Mouse (Mus musculus) lung, adult 2 months (tissue): ENCODE measurements around the gene Sstr2. TPM values are rescaled to one million over a fixed set of nuclear protein-coding genes. Genes with fewer than 3 reads are reported as not detected.

Source experiments
- DNase-seq: peaks from one replicate; pipeline ENCODE4 v3.0.0; 2022
- H3K4me1 ChIP-seq: fragments of 200-500 bp; 2 replicates; pipeline ENCODE4 v1.6.1; 2011; ENCODE audit warnings: low read length; ENCODE audit not compliant: control insufficient read depth, insufficient read depth
- H3K4me3 ChIP-seq: fragments of 200-500 bp; replicated peaks from 2 replicates; pipeline ENCODE3; 2011; ENCODE audit warnings: low read depth, mild to moderate bottlenecking, control low read depth, low read length; ENCODE audit errors: extremely low read depth
- CTCF ChIP-seq: fragments of 200-500 bp; IDR thresholded peaks from 2 replicates; pipeline ENCODE4 v1.5.1; 2011; ENCODE audit warnings: mild to moderate bottlenecking, low read length, control low read depth; ENCODE audit not compliant: insufficient read depth
- POLR2A ChIP-seq: fragments of 200-500 bp; IDR thresholded peaks from 2 replicates; pipeline ENCODE4 v1.6.1; 2011; ENCODE audit warnings: low read depth, mild to moderate bottlenecking, control low read depth, low read length, borderline replicate concordance; ENCODE audit errors: extremely low read depth
- WGBS: fragments of 180-500 bp; shearing (Covaris S2); methylation state at CpG from one replicate; pipeline ENCODE4 v1.1.7; 2018; 5-methylcytosine and 5-hydroxymethylcytosine counted together
- polyA plus RNA-seq: library from polyadenylated mRNA; depleted of rRNA; stranded (reverse); fragments of >200 nt; gene quantifications from 2 replicates; pipeline ENCODE4 v1.2.3, GENCODE M21; 2012

Sstr2 gene
- polyA plus RNA-seq, 1 experiment, result 4.0 TPM

DNA sequence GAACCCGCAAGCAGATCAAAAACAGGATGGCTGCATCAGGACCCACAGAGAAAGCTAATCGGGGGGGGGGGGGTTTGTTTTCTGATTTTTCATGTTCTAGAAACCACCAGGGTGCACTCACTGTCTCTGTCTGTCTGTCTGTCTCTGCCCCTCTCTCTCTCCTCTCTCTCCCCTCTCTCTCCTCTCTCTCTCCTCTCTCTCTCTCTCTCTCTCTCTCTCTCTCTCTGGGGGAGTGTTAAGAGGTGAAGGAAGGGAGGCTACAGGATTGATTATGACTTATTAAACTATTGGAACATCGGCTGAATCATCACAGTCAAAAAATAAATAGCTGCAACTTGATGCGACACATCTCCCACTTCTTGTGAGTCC is 855 bp upstream of the Sstr2 start:
- WGBS, result 28% methylated on average over 4 of the region's 4 CpGs
- no peak overlapping the region for H3K4me3 ChIP-seq
- no peak for TF ChIP-seq POLR2A
- no peak for TF ChIP-seq CTCF
- DNase-seq, result no peak
- peaks cover 11% of the 10 kb centered on the region for H3K4me1 ChIP-seq

DNA sequence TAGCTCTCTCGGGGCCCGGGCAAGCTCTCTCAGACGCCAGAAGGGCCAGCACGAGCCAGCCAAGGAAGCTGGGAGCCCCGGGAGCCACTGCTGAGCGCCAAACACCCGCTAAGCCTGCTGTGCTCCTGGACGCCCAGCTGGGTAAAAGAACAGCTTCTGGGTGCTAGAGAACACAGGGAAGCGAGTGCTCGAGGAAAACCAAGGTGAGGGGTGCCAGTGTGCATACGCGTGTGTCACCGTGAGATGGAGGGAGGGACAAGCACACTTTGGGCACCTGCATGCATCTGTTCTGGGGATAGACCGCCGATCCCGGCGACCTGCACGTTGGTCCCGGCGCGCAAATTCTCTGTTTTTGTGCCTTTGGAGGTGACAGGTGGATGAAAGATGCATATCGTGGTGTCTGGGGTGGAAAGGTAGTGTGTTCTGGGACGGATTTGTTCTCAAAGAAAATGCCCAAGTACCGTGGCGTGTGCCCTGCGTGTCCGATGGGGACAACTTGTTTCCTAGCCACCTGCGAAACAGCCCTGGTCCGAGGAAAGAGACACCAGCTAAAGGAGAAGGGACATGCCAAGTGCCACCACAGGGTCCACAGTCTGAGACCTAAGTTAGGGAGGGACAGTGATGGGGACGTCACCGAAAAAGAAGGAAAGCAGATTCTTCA is 408 bp downstream of the Sstr2 start:
- peak overlapping the region; percentile 49 for H3K4me3 ChIP-seq
- H3K4me1 ChIP-seq, result peaks cover 11% of the 10 kb centered on the region
- no peak for DNase-seq
- 3% methylated on average over 31 of the region's 31 CpGs for WGBS
- TF ChIP-seq CTCF (no peak), POLR2A (no peak)

DNA sequence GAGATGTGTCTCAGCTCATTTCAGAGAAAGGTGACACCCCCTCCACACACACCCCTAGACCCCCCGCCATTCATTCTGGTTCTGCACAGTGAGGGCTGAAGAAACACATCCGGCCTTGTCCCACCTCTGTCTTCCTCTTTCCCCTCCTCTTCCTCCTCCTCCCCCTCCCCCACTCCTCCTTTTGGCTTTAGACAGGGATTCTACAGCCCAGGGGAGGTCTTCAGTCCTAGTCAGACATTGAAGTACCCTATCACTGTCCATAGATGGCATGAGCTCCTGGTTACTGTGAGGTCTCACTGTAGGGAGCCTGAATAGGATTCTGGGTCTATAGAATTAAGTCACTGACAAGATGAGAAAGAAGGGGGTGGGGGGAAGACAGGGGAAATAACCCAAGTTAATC is 1.9 kb downstream of the Sstr2 start:
- WGBS, result 63% methylated on average over 2 of the region's 2 CpGs

DNA sequence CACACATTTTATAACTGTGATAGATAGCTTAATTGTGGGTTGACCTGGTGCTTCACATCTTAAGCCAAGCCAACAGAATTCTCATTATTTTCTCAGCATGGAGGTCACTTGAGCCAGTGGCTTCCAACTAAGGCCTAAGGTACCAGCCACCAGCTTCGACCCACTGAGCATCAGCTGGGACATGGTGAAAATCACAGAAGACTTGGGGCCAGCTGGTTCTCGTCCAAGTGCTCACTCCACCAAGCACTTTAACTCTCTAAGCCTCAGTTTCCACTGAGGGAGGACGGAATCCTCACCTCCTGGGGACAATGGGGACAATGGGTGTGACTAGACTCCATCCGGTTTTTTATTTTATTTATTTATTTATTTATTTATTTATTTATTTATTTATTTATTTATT is 2.9 kb downstream of the Sstr2 start:
- DNase-seq, result no peak
- TF ChIP-seq CTCF, result no peak
- TF ChIP-seq POLR2A, result no peak
- no peak overlapping the region for H3K4me3 ChIP-seq
- peaks cover 11% of the 10 kb centered on the region for H3K4me1 ChIP-seq
- 79% methylated on average over 4 of the region's 4 CpGs for WGBS

More for the DNA sequence above, 1.9 kb downstream of the Sstr2 start:
- peaks cover 11% of the 10 kb centered on the region for H3K4me1 ChIP-seq
- H3K4me3 ChIP-seq, result no peak overlapping the region
- no peak for DNase-seq
- TF ChIP-seq POLR2A (no peak), CTCF (no peak)

DNA sequence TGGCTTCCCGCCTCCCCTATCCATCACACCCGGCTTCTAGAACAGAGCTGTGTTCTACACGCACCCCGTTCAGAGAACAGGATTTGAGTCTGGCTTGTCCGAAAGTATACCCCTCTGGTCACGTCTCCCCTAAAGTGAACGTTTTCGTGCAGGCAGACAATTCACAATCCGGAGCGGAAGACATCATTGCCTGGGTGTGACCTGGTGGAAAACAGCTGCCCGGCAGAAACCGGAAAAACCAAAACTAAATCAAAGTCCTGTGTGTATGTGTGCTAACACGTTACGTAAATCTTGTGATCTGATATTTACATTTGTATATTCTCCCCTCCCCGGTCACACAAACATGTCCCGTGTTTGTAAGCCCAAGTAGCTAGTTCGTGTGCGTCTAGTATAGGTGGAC is 6.3 kb downstream of the Sstr2 start:
- WGBS, result 76% methylated on average over 18 of the region's 18 CpGs
- H3K4me1 ChIP-seq, result no peaks in the 10 kb centered on the region
- no peak for DNase-seq
- TF ChIP-seq CTCF, result no peak
- no peak for TF ChIP-seq POLR2A
- H3K4me3 ChIP-seq, result no peak overlapping the region

- H3K4me3 ChIP-seq, result no peak overlapping the region
- H3K4me1 ChIP-seq, result no peaks in the 10 kb centered on the region
- no peak for DNase-seq
- 53% methylated on average over 4 of the region's 4 CpGs for WGBS
- TF ChIP-seq CTCF, result no peak
- no peak for TF ChIP-seq POLR2A
Observed at GRCm38 (mm10) chr11:113627785-113628184, 8.6 kb downstream of the Sstr2 start.

GRCm38 (mm10) chr11:113630642-113631041 is 11.5 kb downstream of the Sstr2 start:
- DNase-seq, result no peak

DNA sequence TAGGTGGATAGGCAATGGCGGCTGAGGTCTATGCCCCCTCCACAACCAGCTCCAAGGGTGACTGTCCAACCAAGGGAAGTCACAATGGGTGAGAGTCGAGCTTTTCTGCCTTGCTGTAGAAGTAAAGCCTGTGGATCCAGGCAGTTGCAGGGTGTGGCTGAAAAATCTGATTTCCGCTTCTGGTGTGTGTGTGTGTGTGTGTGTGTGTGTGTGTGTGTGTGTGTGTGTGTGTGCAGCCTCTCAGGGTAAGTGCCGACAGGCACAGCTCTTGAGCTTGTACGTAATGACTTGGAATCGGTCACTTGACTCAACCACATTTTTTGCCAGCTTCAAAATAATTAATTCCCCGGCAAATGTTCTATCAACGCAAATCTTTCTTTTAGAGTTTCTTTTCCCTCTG is 12.2 kb downstream of the Sstr2 start:
- Histone ChIP-seq H3K4me3 (no peak overlapping the region), H3K4me1 (no peaks in the 10 kb centered on the region)
- 45% methylated on average over 8 of the region's 8 CpGs for WGBS
- TF ChIP-seq POLR2A (no peak), CTCF (no peak)
- DNase-seq, result no peak

More at GRCm38 (mm10) chr11:113630642-113631041, 11.5 kb downstream of the Sstr2 start:
- Histone ChIP-seq H3K4me3 (no peak overlapping the region), H3K4me1 (no peaks in the 10 kb centered on the region)
- TF ChIP-seq CTCF, result peak; percentile 43; the same call in 1 of the 2 replicates
- TF ChIP-seq POLR2A, result no peak
- 48% methylated on average over 7 of the region's 7 CpGs for WGBS

DNA sequence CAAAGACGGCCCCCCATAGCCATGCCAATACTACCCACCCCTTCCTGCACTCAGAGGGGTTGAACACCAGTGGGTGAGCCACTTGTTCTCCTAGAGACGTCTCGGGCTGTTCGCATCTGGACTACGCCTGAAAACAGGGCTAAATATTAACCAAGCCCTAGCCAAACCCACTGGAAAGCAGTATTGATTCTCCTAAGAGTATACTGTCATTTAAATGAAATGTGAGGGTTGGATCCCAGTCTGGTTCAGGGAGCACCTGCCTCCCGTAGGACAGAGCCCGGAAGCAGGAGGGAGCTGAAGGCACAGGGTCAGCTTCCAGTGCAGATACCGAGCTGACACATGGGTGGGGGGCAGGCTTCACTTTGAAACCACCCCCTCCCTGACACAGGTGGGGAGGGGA is 12.7 kb downstream of the Sstr2 start:
- no peak for DNase-seq
- 66% methylated on average over 8 of the region's 8 CpGs for WGBS

GRCm38 (mm10) chr11:113632303-113632702 is 13.2 kb downstream of the Sstr2 start:
- Histone ChIP-seq H3K4me3 (no peak overlapping the region), H3K4me1 (no peaks in the 10 kb centered on the region)
- WGBS, result 77% methylated on average over 7 of the region's 7 CpGs
- DNase-seq, result no peak
- no peak for TF ChIP-seq CTCF
- no peak for TF ChIP-seq POLR2A

More for the DNA sequence above, 12.7 kb downstream of the Sstr2 start:
- Histone ChIP-seq H3K4me1 (no peaks in the 10 kb centered on the region), H3K4me3 (no peak overlapping the region)
- TF ChIP-seq POLR2A (no peak), CTCF (no peak)

DNA sequence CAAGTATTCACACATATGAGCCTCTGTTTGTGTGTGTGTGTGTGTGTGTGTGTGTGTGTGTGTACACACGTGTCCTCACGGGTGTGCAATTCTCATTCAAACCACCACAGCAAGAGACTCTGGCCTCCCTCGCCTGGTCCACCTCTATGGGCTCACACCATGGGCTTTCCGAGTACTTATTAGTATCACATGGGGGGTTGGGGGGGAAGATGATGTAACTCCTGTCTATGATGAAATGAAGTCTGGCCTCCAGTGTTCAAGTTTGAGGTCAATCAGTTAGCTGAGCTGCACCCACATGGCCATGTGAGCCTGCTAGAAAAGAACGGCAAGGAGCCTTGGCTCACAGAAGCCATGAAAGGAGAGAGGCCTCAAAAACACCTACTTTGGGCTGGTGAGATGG is 14.3 kb downstream of the Sstr2 start:
- WGBS, result 89% methylated on average over 5 of the region's 5 CpGs
- no peaks in the 10 kb centered on the region for H3K4me1 ChIP-seq
- no peak for DNase-seq
- TF ChIP-seq POLR2A (no peak), CTCF (no peak)
- H3K4me3 ChIP-seq, result no peak overlapping the region
